Comparison of ENCODE assay signal across 13 mouse cellular contexts in the genomic region with DNA sequence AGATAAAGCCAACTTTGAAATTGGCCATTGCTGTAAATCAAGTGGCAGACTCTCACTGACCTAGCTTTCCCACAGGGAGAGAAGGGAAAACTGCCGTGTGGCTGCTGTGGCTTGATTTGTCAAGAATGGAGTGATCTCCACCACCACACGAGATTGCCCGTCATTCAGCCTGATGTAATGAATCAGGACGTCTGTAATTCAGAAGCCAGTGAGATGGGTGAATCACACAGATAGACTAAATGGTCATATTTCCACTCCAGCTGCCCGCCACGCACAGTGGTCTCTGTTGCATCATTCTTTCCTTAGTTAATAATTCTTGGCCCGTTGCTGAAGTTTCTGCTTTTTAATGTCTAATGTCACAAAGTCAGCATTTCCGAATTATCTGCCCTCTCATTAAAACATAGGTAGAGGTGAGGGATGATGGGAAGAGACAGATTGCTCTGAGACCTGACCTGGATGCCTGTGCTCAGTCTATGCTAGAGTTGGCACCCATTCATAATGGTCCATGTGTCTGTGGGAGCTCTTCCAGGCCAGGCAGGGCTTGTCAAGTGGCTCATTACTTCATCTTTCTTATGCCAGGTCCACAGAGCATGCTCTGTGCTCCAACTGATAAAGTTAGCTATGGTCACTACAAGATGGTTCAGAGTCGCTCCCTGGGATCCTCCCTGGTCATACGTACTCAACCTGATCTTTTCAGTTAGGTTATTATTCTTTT. TPM values are rescaled to one million over a fixed set of nuclear protein-coding genes. Genes with fewer than 3 reads are reported as not detected.
DNase-seq lines count a peak whose midpoint lies in the region; ATAC-seq lines count a peak whose summit lies in the region.
"Had no signal": no experiment of that assay in that cellular context is flagged by ENCODE, and none has a peak within 500 bp of the region (broad histone marks: within the 10 kb centered on the region; RNA-seq: fewer than 3 reads in every experiment).

No protein-coding gene starts in this region.

- no peaks in the 10 kb centered on the region for H3K9me3 ChIP-seq in embryonic facial prominence, embryonic 14.5 days (ENCODE audit: control insufficient read depth, low read length)
- H3K9me3 ChIP-seq in embryonic facial prominence, embryonic 10.5 days, result no peaks in the 10 kb centered on the region
- H3K9me3 ChIP-seq in heart, embryonic 15.5 days (replicated peaks), result no peaks in the 10 kb centered on the region
- H3K9me3 ChIP-seq: forebrain, embryonic 10.5 days; hindbrain, embryonic 10.5 days had no signal

- no peak for ATAC-seq in embryonic facial prominence, embryonic 14.5 days (ENCODE audit: low read depth)
- no peak for ATAC-seq in heart, embryonic 15.5 days (replicated peaks; ENCODE audit: insufficient number of reproducible peaks, insufficient read depth, low FRiP score, low read depth)
- no peak for ATAC-seq in frontal cortex, adult (ENCODE audit: low TSS enrichment)

- no peak overlapping the region for H3K4me3 ChIP-seq in embryonic facial prominence, embryonic 14.5 days (ENCODE audit: low read depth, low read length)
- H3K4me3 ChIP-seq in embryonic facial prominence, embryonic 10.5 days, result no peak overlapping the region
- no peak overlapping the region for H3K4me3 ChIP-seq in heart, embryonic 15.5 days
- H3K4me3 ChIP-seq: forebrain, embryonic 10.5 days; hindbrain, embryonic 10.5 days had no signal

- H3K27me3 ChIP-seq in embryonic facial prominence, embryonic 14.5 days (replicated peaks; ENCODE audit: control insufficient read depth, insufficient read depth, low read length), result no peaks in the 10 kb centered on the region
- H3K27me3 ChIP-seq in embryonic facial prominence, embryonic 10.5 days (replicated peaks; ENCODE audit: low read depth, poor library complexity, severe bottlenecking), result no peaks in the 10 kb centered on the region
- no peaks in the 10 kb centered on the region for H3K27me3 ChIP-seq in heart, embryonic 15.5 days

- H3K36me3 ChIP-seq in embryonic facial prominence, embryonic 14.5 days (ENCODE audit: control insufficient read depth, insufficient read depth, low read length), result no peaks in the 10 kb centered on the region
- H3K36me3 ChIP-seq in embryonic facial prominence, embryonic 10.5 days (replicated peaks), result no peaks in the 10 kb centered on the region
- H3K36me3 ChIP-seq in heart, embryonic 15.5 days, result no peaks in the 10 kb centered on the region
- H3K36me3 ChIP-seq: forebrain, embryonic 10.5 days; hindbrain, embryonic 10.5 days had no signal

- 79% methylated on average over 10 of the region's 10 CpGs for WGBS in embryonic facial prominence, embryonic 14.5 days
- 89% methylated on average over 10 of the region's 10 CpGs for WGBS in embryonic facial prominence, embryonic 10.5 days
- 50% methylated on average over 10 of the region's 10 CpGs for WGBS in heart, embryonic 15.5 days

- H3K9ac ChIP-seq in embryonic facial prominence, embryonic 14.5 days (ENCODE audit: low read depth, low read length), result no peak overlapping the region
- no peak overlapping the region for H3K9ac ChIP-seq in heart, embryonic 15.5 days

- peak; percentile 14 for DNase-seq in embryonic facial prominence, embryonic 14.5 days (ENCODE audit: low spot score)
- DNase-seq in embryonic facial prominence, embryonic 10.5 days (ENCODE audit: low spot score), result no peak
- DNase-seq in NIH3T3 (ENCODE audit: low read depth), result peak; percentile 35
- peak; percentile 77 for DNase-seq in cerebellum, adult 9-11 months
- DNase-seq in thymus, postnatal 25 days, result no peak
- no peak for DNase-seq in left cerebral cortex, adult 11 months (ENCODE audit: low spot score)
- DNase-seq: kidney, adult 2 months; right cerebral cortex, postnatal 25 days; thymus, postnatal 4 days had no signal

- H3K4me2 ChIP-seq in embryonic facial prominence, embryonic 14.5 days (ENCODE audit: low read depth, low read length), result no peak overlapping the region
- no peak overlapping the region for H3K4me2 ChIP-seq in heart, embryonic 15.5 days

- peaks cover 26% of the 10 kb centered on the region for H3K4me1 ChIP-seq in embryonic facial prominence, embryonic 14.5 days (ENCODE audit: control insufficient read depth, insufficient read depth, low read length)
- H3K4me1 ChIP-seq in embryonic facial prominence, embryonic 10.5 days, result peaks cover 15% of the 10 kb centered on the region
- H3K4me1 ChIP-seq in heart, embryonic 15.5 days (replicated peaks), result peaks cover 69% of the 10 kb centered on the region

- no peak overlapping the region for H3K27ac ChIP-seq in embryonic facial prominence, embryonic 14.5 days (replicated peaks; ENCODE audit: low read depth, low read length)
- H3K27ac ChIP-seq in embryonic facial prominence, embryonic 10.5 days (replicated peaks), result no peak overlapping the region
- peak overlapping the region; percentile 44 for H3K27ac ChIP-seq in heart, embryonic 15.5 days
- H3K27ac ChIP-seq: forebrain, embryonic 10.5 days; hindbrain, embryonic 10.5 days had no signal

RNA-seq across cellular contexts. Expression of a gene that starts 34.1 kb away (rescaled TPM):
- polyA plus RNA-seq in embryonic facial prominence, embryonic 14.5 days (2014; fragmentation: Nextera tagmentation; extraction: Ambion mirVana), result 25.4 and 27.7 TPM in 2 replicates
- polyA plus RNA-seq in embryonic facial prominence, embryonic 10.5 days (2016; fragmentation: Nextera tagmentation; extraction: Ambion mirVana), result 25.3 and 25.8 TPM in 2 replicates
- polyA plus RNA-seq in heart, embryonic 15.5 days (2015; fragmentation: Nextera tagmentation; extraction: Ambion mirVana), result 57.1 and 57.8 TPM in 2 replicates

Comparison
In these comparisons a context has a peak if more than half of its experiments do, and no peak if none do; other contexts are left out.
1. DNase-seq: peak in embryonic facial prominence, embryonic 14.5 days (single experiment), NIH3T3 (single experiment) and cerebellum, adult 9-11 months (single experiment); none in embryonic facial prominence, embryonic 10.5 days (single experiment), thymus, postnatal 25 days (single experiment) and left cerebral cortex, adult 11 months (single experiment).